Mouse (Mus musculus) testis, adult 2 months (tissue): ENCODE data around the gene Gys1.

Experiments used
- CTCF ChIP-seq: fragments of 200-500 bp; IDR thresholded peaks from 2 replicates; pipeline ENCODE4 v1.5.1; 2012; ENCODE audit warnings: low read depth, mild to moderate bottlenecking, inconsistent platforms, low read length, moderate library complexity; ENCODE audit not compliant: control insufficient read depth, insufficient read depth, insufficient replicate concordance
- POLR2A ChIP-seq: fragments of 200-500 bp; IDR thresholded peaks from 2 replicates; pipeline ENCODE4 v1.6.1; 2012; ENCODE audit warnings: low read depth, mild to moderate bottlenecking, inconsistent platforms, low read length, moderate library complexity; ENCODE audit not compliant: control insufficient read depth

GRCm38 (mm10) chr7:45419859-45420614 is 14.6 kb upstream of the Gys1 start:
- TF ChIP-seq CTCF = no peak
- TF ChIP-seq POLR2A = no peak
